Mouse (Mus musculus): ENCODE data around the gene Itga2. TPM values are rescaled to one million over a fixed set of nuclear protein-coding genes. Genes with fewer than 3 reads are reported as not detected.

Itga2 gene
- polyA plus RNA-seq, 1 experiment from 2014 or later = 1.7 TPM

GRCm38 (mm10) chr13:114914963-114915362 is 16.9 kb downstream of the Itga2 start:
- Histone ChIP-seq H3K4me2 (no peak overlapping the region), H3K4me1 (replicated peaks) (peaks cover 5% of the 10 kb centered on the region; the same call in 1 of the 2 replicates), H3K9me3 (replicated peaks) (no peaks in the 10 kb centered on the region), H3K4me3 (no peak overlapping the region), H3K27ac (no peak overlapping the region), H3K36me3 (no peaks in the 10 kb centered on the region), H3K9ac (no peak overlapping the region), H3K27me3 (no peaks in the 10 kb centered on the region)
- WGBS = 73% methylated on average over 4 of the region's 4 CpGs
- ATAC-seq (replicated peaks; ENCODE audit: insufficient number of reproducible peaks, insufficient read depth, low FRiP score, low read depth) = no peak

- no peak overlapping the region for H3K27ac ChIP-seq
- no peak overlapping the region for H3K4me2 ChIP-seq
- peaks cover 5% of the 10 kb centered on the region; the same call in 1 of the 2 replicates for H3K4me1 ChIP-seq (replicated peaks)
- ATAC-seq (replicated peaks; ENCODE audit: insufficient number of reproducible peaks, insufficient read depth, low FRiP score, low read depth) = no peak
- no peaks in the 10 kb centered on the region for H3K36me3 ChIP-seq
- 74% methylated on average over 4 of the region's 4 CpGs for WGBS
- H3K9ac ChIP-seq = no peak overlapping the region
- H3K27me3 ChIP-seq = no peaks in the 10 kb centered on the region
- no peak overlapping the region for H3K4me3 ChIP-seq
- H3K9me3 ChIP-seq (replicated peaks) = no peaks in the 10 kb centered on the region
Measured at GRCm38 (mm10) chr13:114914559-114914958, 17.3 kb downstream of the Itga2 start.

DNA sequence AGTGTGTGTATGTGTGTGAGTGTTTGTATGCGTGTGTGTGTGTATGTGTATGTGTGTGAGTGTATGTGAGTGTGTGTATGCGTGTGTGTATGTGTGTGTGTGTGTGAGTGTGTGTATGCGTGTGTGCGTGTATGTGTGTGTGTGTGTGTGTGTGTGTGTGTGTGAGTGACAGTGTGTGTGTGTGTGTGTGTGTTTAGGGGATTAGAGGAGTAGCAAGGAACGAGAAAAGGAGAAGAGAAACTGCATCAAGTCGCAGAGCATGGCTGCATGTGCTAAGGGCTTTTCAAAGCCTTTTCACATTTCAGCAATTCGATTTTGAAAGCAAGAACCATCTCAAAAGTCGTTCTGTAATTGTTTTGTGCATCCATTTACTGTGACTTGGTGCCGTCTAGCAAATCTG is 21.3 kb downstream of the Itga2 start:
- H3K4me1 ChIP-seq (replicated peaks) = no peaks in the 10 kb centered on the region
- 80% methylated on average over 9 of the region's 9 CpGs for WGBS
- H3K9ac ChIP-seq = no peak overlapping the region
- ATAC-seq (replicated peaks; ENCODE audit: insufficient number of reproducible peaks, insufficient read depth, low FRiP score, low read depth) = no peak
- no peaks in the 10 kb centered on the region for H3K9me3 ChIP-seq (replicated peaks)
- H3K4me2 ChIP-seq = no peak overlapping the region
- no peaks in the 10 kb centered on the region for H3K36me3 ChIP-seq
- no peaks in the 10 kb centered on the region for H3K27me3 ChIP-seq
- H3K27ac ChIP-seq = no peak overlapping the region
- no peak overlapping the region for H3K4me3 ChIP-seq

DNA sequence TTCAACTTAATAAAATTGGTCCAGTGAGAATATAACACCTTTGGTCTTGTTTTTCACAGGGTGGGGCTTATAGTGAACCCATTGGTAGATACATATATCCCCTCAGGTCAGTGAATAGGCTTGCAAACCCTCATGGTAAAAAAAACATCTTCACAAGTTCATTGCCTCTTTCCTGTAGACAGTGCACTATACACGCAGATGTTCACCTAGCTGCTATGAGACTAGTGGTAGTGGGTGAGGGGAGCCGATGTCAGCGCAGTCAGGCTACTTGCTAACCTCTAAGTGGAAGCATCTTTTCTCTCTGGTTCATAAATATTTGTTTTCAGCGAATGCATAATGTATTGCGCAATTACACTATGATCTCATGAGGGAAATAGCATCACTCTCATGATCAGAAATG is 22.4 kb downstream of the Itga2 start:
- Histone ChIP-seq H3K36me3 (no peaks in the 10 kb centered on the region), H3K27me3 (no peaks in the 10 kb centered on the region), H3K9ac (no peak overlapping the region), H3K4me1 (replicated peaks) (no peaks in the 10 kb centered on the region), H3K4me3 (no peak overlapping the region), H3K4me2 (no peak overlapping the region), H3K27ac (no peak overlapping the region), H3K9me3 (replicated peaks) (no peaks in the 10 kb centered on the region)
- ATAC-seq (replicated peaks; ENCODE audit: insufficient number of reproducible peaks, insufficient read depth, low FRiP score, low read depth) = no peak
- WGBS = 88% methylated on average over 5 of the region's 5 CpGs

- no peak for ATAC-seq (replicated peaks; ENCODE audit: insufficient number of reproducible peaks, insufficient read depth, low FRiP score, low read depth)
- Histone ChIP-seq H3K36me3 (no peaks in the 10 kb centered on the region), H3K9me3 (replicated peaks) (no peaks in the 10 kb centered on the region), H3K27ac (no peak overlapping the region), H3K4me2 (no peak overlapping the region), H3K9ac (no peak overlapping the region), H3K4me1 (replicated peaks) (no peaks in the 10 kb centered on the region), H3K27me3 (no peaks in the 10 kb centered on the region), H3K4me3 (no peak overlapping the region)
- 77% methylated on average over 4 of the region's 4 CpGs for WGBS
Measured at GRCm38 (mm10) chr13:114907876-114908275, 24.0 kb downstream of the Itga2 start.

DNA sequence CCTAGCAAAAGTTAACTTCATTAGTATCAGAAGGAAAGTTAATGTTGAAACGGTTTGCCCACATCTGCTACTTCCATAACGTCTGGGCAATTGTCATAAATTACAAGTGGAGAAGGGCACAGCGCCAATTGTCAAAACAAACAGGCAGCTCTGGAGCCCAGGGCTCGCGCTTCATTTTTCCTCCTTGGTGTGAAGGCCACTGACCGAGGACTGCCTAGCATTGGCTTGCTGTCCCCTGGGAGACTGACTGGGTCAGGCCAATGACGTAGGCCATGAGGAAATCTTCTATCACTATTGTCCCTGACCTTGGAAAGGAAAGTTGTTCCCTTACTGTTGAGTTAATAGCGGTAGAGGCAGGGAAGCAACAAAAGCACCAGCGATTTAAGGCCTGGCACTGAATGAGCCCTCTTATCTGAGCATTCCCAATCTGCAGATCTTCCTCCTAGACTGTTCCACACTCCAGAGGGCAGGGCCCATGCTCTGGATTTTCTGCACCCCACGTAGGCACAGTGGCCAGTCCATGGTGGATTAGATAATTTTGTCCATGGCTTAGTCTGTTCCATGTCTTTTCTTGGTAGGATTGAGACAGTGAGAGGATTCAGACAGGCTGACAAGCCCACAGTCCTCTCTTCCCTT is 35.0 kb downstream of the Itga2 start:
- peak overlapping the region; percentile 56 for H3K27ac ChIP-seq
- H3K9me3 ChIP-seq (replicated peaks) = no peaks in the 10 kb centered on the region
- H3K9ac ChIP-seq = no peak overlapping the region
- H3K36me3 ChIP-seq = no peaks in the 10 kb centered on the region
- peak; percentile 62 for ATAC-seq (replicated peaks; ENCODE audit: insufficient number of reproducible peaks, insufficient read depth, low FRiP score, low read depth)
- H3K27me3 ChIP-seq = no peaks in the 10 kb centered on the region
- H3K4me2 ChIP-seq = no peak overlapping the region
- H3K4me1 ChIP-seq (replicated peaks) = peaks cover 11% of the 10 kb centered on the region
- 54% methylated on average over 10 of the region's 10 CpGs for WGBS
- H3K4me3 ChIP-seq = no peak overlapping the region

- no peak overlapping the region for H3K4me3 ChIP-seq
- peak overlapping the region; percentile 56 for H3K27ac ChIP-seq
- H3K9me3 ChIP-seq (replicated peaks) = no peaks in the 10 kb centered on the region
- ATAC-seq (replicated peaks; ENCODE audit: insufficient number of reproducible peaks, insufficient read depth, low FRiP score, low read depth) = no peak
- no peaks in the 10 kb centered on the region for H3K36me3 ChIP-seq
- H3K9ac ChIP-seq = no peak overlapping the region
- H3K4me1 ChIP-seq (replicated peaks) = peaks cover 14% of the 10 kb centered on the region
- 44% methylated on average over 7 of the region's 7 CpGs for WGBS
- H3K4me2 ChIP-seq = no peak overlapping the region
- H3K27me3 ChIP-seq = no peaks in the 10 kb centered on the region
Measured at GRCm38 (mm10) chr13:114895896-114896295, 36.0 kb downstream of the Itga2 start.

DNA sequence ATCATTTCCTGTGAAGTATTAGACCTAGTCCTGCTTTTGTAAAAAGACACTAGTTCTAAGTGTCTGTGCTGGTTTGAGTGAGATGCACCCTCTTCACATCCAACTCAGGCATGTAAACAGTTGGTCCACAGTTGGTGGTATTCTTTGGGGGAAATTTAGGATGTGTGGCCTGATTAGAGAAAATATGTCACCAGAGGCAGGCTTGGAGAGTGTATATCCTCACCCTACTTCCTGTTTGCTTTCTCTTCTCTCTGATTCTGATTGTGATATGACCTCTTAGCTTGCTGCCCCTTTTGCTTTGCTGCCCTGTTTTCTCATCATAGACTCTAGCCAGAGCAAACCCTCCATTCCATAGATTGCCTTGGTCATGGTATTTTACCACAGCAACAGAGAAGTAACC is 37.2 kb downstream of the Itga2 start:
- H3K4me3 ChIP-seq = no peak overlapping the region
- peaks cover 14% of the 10 kb centered on the region for H3K4me1 ChIP-seq (replicated peaks)
- ATAC-seq (replicated peaks; ENCODE audit: insufficient number of reproducible peaks, insufficient read depth, low FRiP score, low read depth) = no peak
- H3K27ac ChIP-seq = no peak overlapping the region
- no peaks in the 10 kb centered on the region for H3K36me3 ChIP-seq
- no peak overlapping the region for H3K9ac ChIP-seq
- H3K4me2 ChIP-seq = no peak overlapping the region
- no peaks in the 10 kb centered on the region for H3K27me3 ChIP-seq
- no peaks in the 10 kb centered on the region for H3K9me3 ChIP-seq (replicated peaks)

DNA sequence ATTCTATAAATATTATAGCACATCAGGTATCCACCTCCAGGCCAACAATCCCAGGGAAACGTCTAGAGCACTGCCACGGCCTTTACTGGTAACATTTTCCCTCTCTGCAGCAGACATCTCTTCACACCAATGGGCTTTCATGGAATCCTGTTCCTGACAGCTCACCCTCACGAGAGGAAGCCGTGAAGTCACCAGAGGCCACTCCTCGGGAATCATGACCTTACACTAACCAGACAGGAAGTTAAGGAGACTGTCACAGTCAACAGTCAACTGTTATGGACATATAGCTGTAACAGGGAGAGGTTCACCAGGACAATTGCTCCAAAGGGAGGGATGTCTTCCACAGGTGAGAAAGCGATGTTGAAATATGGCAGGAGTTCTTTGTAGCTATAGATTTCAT is 40.2 kb downstream of the Itga2 start:
- ATAC-seq (replicated peaks; ENCODE audit: insufficient number of reproducible peaks, insufficient read depth, low FRiP score, low read depth) = no peak
- no peaks in the 10 kb centered on the region for H3K9me3 ChIP-seq (replicated peaks)
- H3K4me3 ChIP-seq = no peak overlapping the region
- H3K27me3 ChIP-seq = no peaks in the 10 kb centered on the region
- WGBS = 41% methylated on average over 6 of the region's 6 CpGs
- H3K36me3 ChIP-seq = no peaks in the 10 kb centered on the region
- no peak overlapping the region for H3K4me2 ChIP-seq
- no peak overlapping the region for H3K9ac ChIP-seq
- peaks cover 11% of the 10 kb centered on the region for H3K4me1 ChIP-seq (replicated peaks)
- H3K27ac ChIP-seq = peak overlapping the region; percentile 39; the same call in 1 of the 2 replicates

DNA sequence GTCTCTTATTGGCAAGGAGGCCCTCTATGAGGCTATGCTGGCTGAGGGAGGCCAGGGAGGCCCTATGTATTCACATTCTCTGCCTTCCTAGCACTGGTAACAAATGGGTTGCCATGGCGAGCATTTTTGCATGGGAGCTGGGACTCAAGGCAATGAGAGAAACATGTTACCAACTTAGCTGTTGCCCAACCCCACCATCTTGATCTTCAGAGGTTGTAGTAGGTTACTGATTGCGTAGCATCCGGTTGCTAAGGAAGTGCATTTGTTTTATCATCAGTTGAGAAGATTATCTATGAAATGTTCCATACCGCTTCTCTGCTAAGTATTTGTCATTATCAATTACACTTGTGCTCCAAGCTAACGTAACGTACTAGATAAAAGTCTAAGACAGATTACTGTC is 44.2 kb downstream of the Itga2 start:
- H3K4me2 ChIP-seq = no peak overlapping the region
- no peak overlapping the region for H3K9ac ChIP-seq
- ATAC-seq (replicated peaks; ENCODE audit: insufficient number of reproducible peaks, insufficient read depth, low FRiP score, low read depth) = no peak
- 73% methylated on average over 6 of the region's 6 CpGs for WGBS
- H3K27me3 ChIP-seq = no peaks in the 10 kb centered on the region
- no peak overlapping the region for H3K4me3 ChIP-seq
- H3K4me1 ChIP-seq (replicated peaks) = peaks cover 14% of the 10 kb centered on the region
- H3K27ac ChIP-seq = no peak overlapping the region
- no peaks in the 10 kb centered on the region for H3K9me3 ChIP-seq (replicated peaks)
- H3K36me3 ChIP-seq = no peaks in the 10 kb centered on the region

GRCm38 (mm10) chr13:114887293-114887692 is 44.6 kb downstream of the Itga2 start:
- Histone ChIP-seq H3K4me2 (no peak overlapping the region), H3K4me3 (no peak overlapping the region), H3K27ac (no peak overlapping the region), H3K9me3 (replicated peaks) (no peaks in the 10 kb centered on the region), H3K27me3 (no peaks in the 10 kb centered on the region), H3K4me1 (replicated peaks) (peaks cover 13% of the 10 kb centered on the region), H3K36me3 (no peaks in the 10 kb centered on the region), H3K9ac (no peak overlapping the region)
- 85% methylated on average over 4 of the region's 4 CpGs for whole genome bisulfite sequencing
- ATAC-seq (replicated peaks; ENCODE audit: insufficient number of reproducible peaks, insufficient read depth, low FRiP score, low read depth) = no peak

DNA sequence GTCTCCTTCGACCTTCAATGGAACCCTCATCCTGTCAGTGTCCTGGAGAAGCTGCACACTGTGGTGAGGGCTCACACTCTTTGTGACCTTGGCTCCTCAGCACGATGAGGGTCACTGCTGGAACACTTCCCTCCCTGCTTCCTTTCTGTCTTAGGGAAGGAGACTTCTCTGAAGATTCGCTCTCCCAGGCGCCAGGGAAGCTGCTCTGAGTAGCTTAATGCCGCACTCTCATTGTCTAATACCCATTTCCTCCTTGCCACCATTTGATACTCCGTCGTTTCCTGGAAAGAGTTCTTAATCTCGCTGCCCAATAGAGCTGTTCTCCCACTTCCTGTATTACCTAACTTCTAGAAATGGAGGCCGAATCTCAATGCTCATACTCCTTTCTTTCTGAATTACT is 46.7 kb downstream of the Itga2 start:
- Histone ChIP-seq H3K9me3 (replicated peaks) (no peaks in the 10 kb centered on the region), H3K36me3 (no peaks in the 10 kb centered on the region), H3K4me1 (replicated peaks) (peaks cover 8% of the 10 kb centered on the region), H3K4me2 (0 out of 2 replicates have a peak overlapping the region, but pooled peaks have one; percentile 10), H3K27ac (peak overlapping the region; percentile 29), H3K9ac (no peak overlapping the region), H3K27me3 (no peaks in the 10 kb centered on the region), H3K4me3 (no peak overlapping the region)
- ATAC-seq (replicated peaks; ENCODE audit: insufficient number of reproducible peaks, insufficient read depth, low FRiP score, low read depth) = no peak
- WGBS = 45% methylated on average over 9 of the region's 9 CpGs
